Mouse (Mus musculus): ENCODE results near the gene Gm10392. TPM values are rescaled to one million over a fixed set of nuclear protein-coding genes. Genes with fewer than 3 reads are reported as not detected.

Gene Gm10392
- polyA plus RNA-seq, 1 experiment from 2014 or later = not detected

Other genes with a start within 250 kb of the Gm10392 start
- gene Coro6, start 56.8 kb downstream of the Gm10392 start, polyA plus RNA-seq (2015; fragmentation: Nextera tagmentation; extraction: Ambion mirVana) = 2.2 and 8.0 TPM in 2 replicates
- 5.0 and 7.2 TPM in 2 replicates for gene Ankrd13b, start 29.5 kb downstream of the Gm10392 start, polyA plus RNA-seq (2015; fragmentation: Nextera tagmentation; extraction: Ambion mirVana)
- 9.1 and 10.8 TPM in 2 replicates for gene Git1, start 25.6 kb downstream of the Gm10392 start, polyA plus RNA-seq (2015; fragmentation: Nextera tagmentation; extraction: Ambion mirVana)
- gene Abhd15, start 4.1 kb downstream of the Gm10392 start, polyA plus RNA-seq (2015; fragmentation: Nextera tagmentation; extraction: Ambion mirVana) = 2.7 and 3.0 TPM in 2 replicates
- 62.5 and 69.8 TPM in 2 replicates for gene Trp53i13, start 3.2 kb downstream of the Gm10392 start, polyA plus RNA-seq (2015; fragmentation: Nextera tagmentation; extraction: Ambion mirVana)
- 12.4 and 13.3 TPM in 2 replicates for gene Taok1, start 88.6 kb upstream of the Gm10392 start, polyA plus RNA-seq (2015; fragmentation: Nextera tagmentation; extraction: Ambion mirVana)
- gene Nufip2, start 167.0 kb upstream of the Gm10392 start, polyA plus RNA-seq (2015; fragmentation: Nextera tagmentation; extraction: Ambion mirVana) = 3.6 and 5.2 TPM in 2 replicates
- gene Cryba1, start 206.1 kb upstream of the Gm10392 start, polyA plus RNA-seq (2015; fragmentation: Nextera tagmentation; extraction: Ambion mirVana) = not detected in 2 replicates
- 71.9 and 73.2 TPM in 2 replicates for gene Myo18a, start 244.0 kb upstream of the Gm10392 start, polyA plus RNA-seq (2015; fragmentation: Nextera tagmentation; extraction: Ambion mirVana)